Mouse (Mus musculus) MEL (cell line): Measurements from ENCODE around the gene C1ql1. TPM values are rescaled to one million over a fixed set of nuclear protein-coding genes. Genes with fewer than 3 reads are reported as not detected.

Experiments
- DNase-seq: peaks from one replicate; pipeline ENCODE4 v3.0.0; 2011; ENCODE audit warnings: low read depth, low spot score
- H3K27ac ChIP-seq: 2 replicates; pipeline ENCODE4 v1.5.1; 2012; ENCODE audit warnings: low read depth, mild to moderate bottlenecking, control low read depth, low read length, moderate library complexity; ENCODE audit not compliant: control insufficient read depth
- H3K27me3 ChIP-seq, 2 experiments: fragments of 150-350 bp in 1 of 2; sonication (generic) in 1 of 2; 2 replicates each; pipeline ENCODE4 v1.6.1; 2012; ENCODE audit warnings: low read length in 2 of 2, mild to moderate bottlenecking in 2 of 2, improper control_type of control experiment in 1 of 2, moderate library complexity in 1 of 2; ENCODE audit not compliant: insufficient read depth in 2 of 2, control insufficient read depth in 1 of 2
- H3K36me3 ChIP-seq, 2 experiments: 2 replicates each; pipeline ENCODE4 v1.6.1; 2012 to 2014; ENCODE audit warnings: low read length in 2 of 2, improper control_type of control experiment in 1 of 2, inconsistent platforms in 1 of 2, mild to moderate bottlenecking in 1 of 2; ENCODE audit not compliant: insufficient read depth in 2 of 2, control insufficient read depth in 1 of 2
- H3K4me1 ChIP-seq, 2 experiments: fragments of 150-350 bp in 1 of 2; sonication (generic) in 1 of 2; 2 replicates each; pipeline ENCODE4 v1.6.1; 2012; ENCODE audit warnings: low read length in 2 of 2, improper control_type of control experiment in 1 of 2, mild to moderate bottlenecking in 1 of 2; ENCODE audit not compliant: insufficient read depth in 2 of 2, control insufficient read depth in 1 of 2
- H3K4me3 ChIP-seq, 2 experiments: fragments of 150-350 bp in 1 of 2; sonication (generic) in 1 of 2; 2 replicates each; pipeline ENCODE4 v1.5.1; 2012; ENCODE audit warnings: low read depth in 2 of 2, low read length in 2 of 2, mild to moderate bottlenecking in 2 of 2, moderate library complexity in 2 of 2, control low read depth in 1 of 2, improper control_type of control experiment in 1 of 2; ENCODE audit not compliant: control insufficient read depth in 1 of 2, insufficient read depth in 1 of 2
- H3K79me2 ChIP-seq: 2 replicates; pipeline ENCODE4 v1.6.1; 2012; ENCODE audit warnings: mild to moderate bottlenecking, low read length, moderate library complexity; ENCODE audit not compliant: control insufficient read depth, poor library complexity, insufficient read depth
- H3K9ac ChIP-seq: 2 replicates; pipeline ENCODE4 v1.6.1; 2012; ENCODE audit warnings: low read depth, mild to moderate bottlenecking, control low read depth, low read length, moderate library complexity; ENCODE audit not compliant: control insufficient read depth, poor library complexity, severe bottlenecking
- H3K9me3 ChIP-seq: fragments of 150-350 bp; sonication (generic); replicated peaks from 2 replicates; pipeline ENCODE4 v1.6.1; 2012; ENCODE audit warnings: mild to moderate bottlenecking, low read length, improper control_type of control experiment, moderate library complexity; ENCODE audit not compliant: insufficient read depth
- BHLHE40 ChIP-seq: IDR thresholded peaks from 2 replicates; pipeline ENCODE4 v1.6.1; 2012; ENCODE audit warnings: low read depth, mild to moderate bottlenecking, inconsistent platforms, low read length, improper control_type of control experiment, borderline replicate concordance
- CHD1 ChIP-seq: IDR thresholded peaks from 2 replicates; pipeline ENCODE4 v1.6.1; 2012; ENCODE audit warnings: low read depth, mild to moderate bottlenecking, inconsistent platforms, low read length, improper control_type of control experiment
- ETS1 ChIP-seq: IDR thresholded peaks from 2 replicates; pipeline ENCODE4 v1.6.1; 2012; ENCODE audit warnings: low read depth, mild to moderate bottlenecking, inconsistent platforms, low read length, improper control_type of control experiment, moderate library complexity
- HCFC1 ChIP-seq: IDR thresholded peaks from 2 replicates; pipeline ENCODE4 v1.6.1; 2012; ENCODE audit warnings: low read depth, mild to moderate bottlenecking, inconsistent platforms, low read length, improper control_type of control experiment, moderate library complexity
- KAT2A ChIP-seq: conservative IDR thresholded peaks from 2 replicates; pipeline ENCODE4 v1.6.1; 2012; ENCODE audit warnings: low read depth, low read length, improper control_type of control experiment, inconsistent platforms
- MAFK ChIP-seq: IDR thresholded peaks from 2 replicates; pipeline ENCODE4 v1.6.1; 2011; ENCODE audit warnings: low read depth, mild to moderate bottlenecking, low read length, improper control_type of control experiment, borderline replicate concordance
- MAX ChIP-seq: IDR thresholded peaks from 2 replicates; pipeline ENCODE4 v1.6.1; 2011; ENCODE audit warnings: low read length, improper control_type of control experiment
- MEF2A ChIP-seq: IDR thresholded peaks from 2 replicates; pipeline ENCODE4 v1.6.1; 2014; ENCODE audit warnings: low read depth, mild to moderate bottlenecking, inconsistent platforms, low read length, improper control_type of control experiment; ENCODE audit not compliant: poor library complexity, insufficient replicate concordance, severe bottlenecking; ENCODE audit errors: extremely low read depth
- MYC ChIP-seq: IDR thresholded peaks from 2 replicates; pipeline ENCODE4 v1.6.1; 2011; ENCODE audit warnings: low read depth, mild to moderate bottlenecking, low read length, improper control_type of control experiment, moderate library complexity
- NELFE ChIP-seq: IDR thresholded peaks from 2 replicates; pipeline ENCODE4 v1.6.1; 2011; ENCODE audit warnings: low read depth, low read length, improper control_type of control experiment
- NRF1 ChIP-seq: IDR thresholded peaks from 2 replicates; pipeline ENCODE4 v1.6.1; 2014; ENCODE audit warnings: low read depth, mild to moderate bottlenecking, inconsistent platforms, low read length, improper control_type of control experiment, moderate library complexity; ENCODE audit not compliant: poor library complexity, insufficient read depth, severe bottlenecking
- POLR2AphosphoS2 ChIP-seq: IDR thresholded peaks from 2 replicates; pipeline ENCODE4 v1.6.1; 2011; ENCODE audit warnings: low read length, improper control_type of control experiment
- POLR2AphosphoS5 ChIP-seq: IDR thresholded peaks from 2 replicates; pipeline ENCODE4 v1.6.1; 2012; ENCODE audit warnings: low read depth, borderline replicate concordance, mild to moderate bottlenecking, inconsistent platforms, low read length, moderate library complexity, mixed read lengths
- RAD21 ChIP-seq: IDR thresholded peaks from 2 replicates; pipeline ENCODE4 v1.6.1; 2011; ENCODE audit warnings: mild to moderate bottlenecking, low read depth, low read length, improper control_type of control experiment
- SMC3 ChIP-seq: IDR thresholded peaks from 2 replicates; pipeline ENCODE4 v1.6.1; 2011; ENCODE audit warnings: low read depth, low read length, improper control_type of control experiment
- TAL1 ChIP-seq: IDR thresholded peaks from 2 replicates; pipeline ENCODE4 v1.6.1; 2012; ENCODE audit warnings: mild to moderate bottlenecking, inconsistent platforms, low read length, moderate library complexity, mixed read lengths
- USF1 ChIP-seq: IDR thresholded peaks from 2 replicates; pipeline ENCODE4 v1.6.1; 2014; ENCODE audit warnings: low read depth, mild to moderate bottlenecking, inconsistent platforms, low read length, improper control_type of control experiment, moderate library complexity
- ZKSCAN1 ChIP-seq: IDR thresholded peaks from 2 replicates; pipeline ENCODE4 v1.6.1; 2012; ENCODE audit warnings: low read depth, mild to moderate bottlenecking, inconsistent platforms, low read length, improper control_type of control experiment, moderate library complexity
- ZNF384 ChIP-seq: IDR thresholded peaks from 2 replicates; pipeline ENCODE4 v1.6.1; 2012; ENCODE audit warnings: low read depth, mild to moderate bottlenecking, inconsistent platforms, low read length, improper control_type of control experiment
- polyA plus RNA-seq, 2 experiments: library from polyadenylated mRNA; stranded (reverse) in 1 of 2; unstranded in 1 of 2; fragments of >175 nt in 1 of 2; fragments of >200 nt in 1 of 2; gene quantifications; 2 replicates each; pipeline versions ENCODE4 v1.2.1 to v1.2.4; 2012; ENCODE audit warnings: low replicate concordance in 2 of 2, low read depth in 1 of 2; ENCODE audit not compliant: insufficient read length in 2 of 2, insufficient read depth in 1 of 2, missing spikeins in 1 of 2
- total RNA-seq: library from RNA; depleted of rRNA; stranded (reverse); fragments of 300-350 nt; gene quantifications from 2 replicates; pipeline ENCODE4 v1.2.3, GENCODE M21; 2012; rRNA removed

The C1ql1 gene
- total RNA-seq: not detected in 2 replicates
- not detected for polyA plus RNA-seq

GRCm38 (mm10) chr11:102946265-102946991 is at the start of gene C1ql1:
Gene C1ql1 (minus strand): TSS chr11:102946688.
- H3K4me3 ChIP-seq: no peak within 1 kb of the TSS
- H3K79me2 ChIP-seq: no peaks in the 10 kb centered on the region
- no peak for DNase-seq
- H3K36me3 ChIP-seq: no peaks in the 10 kb centered on the region
- peaks cover 4 to 8% of the 10 kb centered on the region in 2 experiments for H3K27me3 ChIP-seq
- no peaks in the 10 kb centered on the region for H3K9me3 ChIP-seq
- H3K27ac ChIP-seq: no peak within 1 kb of the TSS
- H3K4me1 ChIP-seq: no peaks in the 10 kb centered on the region
- no peak within 1 kb of the TSS for H3K9ac ChIP-seq
- TF ChIP-seq TAL1: no peak
- TF ChIP-seq NELFE: no peak
- no peak for TF ChIP-seq POLR2AphosphoS5
- no peak for TF ChIP-seq MAX
- TF ChIP-seq MAFK: no peak
- TF ChIP-seq MEF2A: no peak
- TF ChIP-seq CHD1: no peak
- TF ChIP-seq KAT2A: no peak
- TF ChIP-seq HCFC1: no peak
- TF ChIP-seq SMC3: no peak

GRCm38 (mm10) chr11:102994952-102995351 is 48.5 kb upstream of the C1ql1 start:
- Histone ChIP-seq H3K79me2 (peaks cover under 1% of the 10 kb centered on the region), H3K9me3 (no peaks in the 10 kb centered on the region), H3K27ac (no peak overlapping the region), H3K36me3 (peaks cover 5 to 19% of the 10 kb centered on the region in 2 experiments; a peak in 3 of 4 replicates), H3K9ac (no peak overlapping the region), H3K27me3 (no peaks in the 10 kb centered on the region), H3K4me1 (peaks cover 13 to 22% of the 10 kb centered on the region in 2 experiments), H3K4me3 (no peak overlapping the region)
- TF ChIP-seq MAFK: no peak
- no peak for TF ChIP-seq NRF1
- no peak for TF ChIP-seq RAD21
- no peak for TF ChIP-seq ZNF384
- TF ChIP-seq POLR2AphosphoS5: no peak
- no peak for TF ChIP-seq SMC3
- no peak for TF ChIP-seq ZKSCAN1
- TF ChIP-seq CHD1: no peak
- TF ChIP-seq USF1: no peak
- TF ChIP-seq KAT2A: no peak
- no peak for TF ChIP-seq BHLHE40
- no peak for TF ChIP-seq POLR2AphosphoS2
- no peak for TF ChIP-seq MYC
- TF ChIP-seq MAX: no peak
- no peak for TF ChIP-seq ETS1
- DNase-seq: no peak
